Mouse (Mus musculus) splenic B cell, adult 2 months (primary cell): ENCODE data around the gene Ulk1.

Source experiments
- DNase-seq: peaks from one replicate; pipeline ENCODE4 v3.0.0-alpha.2; 2011; ENCODE audit warnings: low read depth, low spot score
- H3K27me3 ChIP-seq: 2 replicates; pipeline ENCODE4 v1.6.1; 2012; ENCODE audit warnings: mild to moderate bottlenecking, low read length, moderate library complexity, mixed read lengths; ENCODE audit not compliant: control insufficient read depth, poor library complexity, insufficient read depth, severe bottlenecking
- H3K36me3 ChIP-seq: 2 replicates; pipeline ENCODE4 v1.6.1; 2012; ENCODE audit warnings: mild to moderate bottlenecking, low read length, moderate library complexity, mixed read lengths; ENCODE audit not compliant: control insufficient read depth, poor library complexity, insufficient read depth, severe bottlenecking

Gene Ulk1

GRCm38 (mm10) chr5:110745021-110745420 is 64.9 kb downstream of the Ulk1 start:
- Histone ChIP-seq H3K27me3 (no peaks in the 10 kb centered on the region), H3K36me3 (0 out of 2 replicates have a peak, but pooled peaks cover 2% of the 10 kb centered on the region)
- DNase-seq = no peak

- Histone ChIP-seq H3K27me3 (no peaks in the 10 kb centered on the region), H3K36me3 (peaks cover 17% of the 10 kb centered on the region; the same call in 1 of the 2 replicates)
- DNase-seq = no peak
Observed at GRCm38 (mm10) chr5:110739496-110740275, 70.2 kb downstream of the Ulk1 start.

GRCm38 (mm10) chr5:110735606-110736005 is 74.3 kb downstream of the Ulk1 start:
- DNase-seq = no peak
- H3K36me3 ChIP-seq = peaks cover 16% of the 10 kb centered on the region
- no peaks in the 10 kb centered on the region for H3K27me3 ChIP-seq
